Mouse (Mus musculus) MEL (cell line): ENCODE data around the gene Wdr62.

Experiments used
- CTCF ChIP-seq, 3 experiments: IDR thresholded peaks in 2 of 3; conservative IDR thresholded peaks in 1 of 3; 2 replicates each; pipeline ENCODE4 v1.5.1; 2011 to 2012; ENCODE audit warnings: low read length in 3 of 3, low read depth in 2 of 3, mild to moderate bottlenecking in 2 of 3, improper control_type of control experiment in 1 of 3, inconsistent platforms in 1 of 3, mixed read lengths in 1 of 3, moderate library complexity in 1 of 3; ENCODE audit not compliant: control insufficient read depth in 1 of 3, insufficient read depth in 1 of 3, poor library complexity in 1 of 3, severe bottlenecking in 1 of 3
- E2F4 ChIP-seq: IDR thresholded peaks from 2 replicates; pipeline ENCODE4 v1.6.1; 2011; ENCODE audit warnings: low read depth, low read length, improper control_type of control experiment, borderline replicate concordance
- MXI1 ChIP-seq: IDR thresholded peaks from 2 replicates; pipeline ENCODE4 v1.6.1; 2011; ENCODE audit warnings: mild to moderate bottlenecking, low read depth, low read length, improper control_type of control experiment
- MYC ChIP-seq: IDR thresholded peaks from 2 replicates; pipeline ENCODE4 v1.6.1; 2011; ENCODE audit warnings: low read depth, mild to moderate bottlenecking, low read length, improper control_type of control experiment, moderate library complexity
- UBTF ChIP-seq: IDR thresholded peaks from 2 replicates; pipeline ENCODE4 v1.6.1; 2012; ENCODE audit warnings: low read depth, mild to moderate bottlenecking, inconsistent platforms, low read length, improper control_type of control experiment, moderate library complexity, borderline replicate concordance; ENCODE audit not compliant: insufficient read depth

GRCm38 (mm10) chr7:30326427-30326826 is 46.2 kb upstream of the Wdr62 start:
- TF ChIP-seq E2F4 (no peak), CTCF (IDR thresholded peaks at IDR 0.05 in 2 of 3, conservative IDR thresholded peaks at IDR 0.05 in 1 of 3; ENCODE audit: control insufficient read depth in 1 of 3, insufficient read depth in 1 of 3, low read depth in 2 of 3, low read length in 3 of 3, poor library complexity in 1 of 3, severe bottlenecking in 1 of 3) (no peak), MYC (no peak), UBTF (no peak), MXI1 (no peak)
